In the genomic region with DNA sequence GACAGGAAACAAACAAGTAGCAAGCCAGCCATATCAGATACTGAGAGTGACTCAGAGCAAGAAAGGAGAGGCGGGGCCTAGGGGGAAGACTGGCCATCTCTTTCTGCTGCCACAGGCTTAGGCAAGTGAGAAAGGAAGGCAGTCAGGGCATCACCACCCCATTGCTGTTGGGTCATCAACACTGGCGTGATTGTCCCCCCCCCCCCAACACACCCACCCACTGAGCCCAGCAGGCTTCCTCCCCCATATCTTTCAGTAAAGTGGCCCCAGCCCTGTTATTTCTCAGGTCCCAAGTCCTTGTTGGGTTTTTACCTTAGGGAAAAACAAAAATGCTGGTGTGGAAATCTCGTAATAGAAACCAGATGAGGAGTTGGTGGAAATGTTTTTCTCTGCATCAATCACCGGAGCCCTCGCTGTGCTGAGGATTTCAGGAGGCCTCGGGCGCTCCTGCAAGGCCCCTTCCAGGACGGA, we compare ENCODE assay signal across 9 mouse cellular contexts.
A peak's percentile ranks its signal among the peaks of the same experiment; 100 is the strongest.
DNase-seq lines count a peak whose midpoint lies in the region; ATAC-seq and TF ChIP-seq lines count a peak whose summit lies in the region.
"Had no signal": no experiment of that assay in that cellular context is flagged by ENCODE, and none has a peak within 500 bp of the region (broad histone marks: within the 10 kb centered on the region; RNA-seq: fewer than 3 reads in every experiment).

No protein-coding gene starts in this region.

- H3K27ac ChIP-seq in liver, postnatal 0 days (ENCODE audit: low read depth) = no peak overlapping the region
- H3K27ac ChIP-seq in limb, embryonic 15.5 days = peak overlapping the region; percentile 44; the same call in 1 of the 2 replicates
- no peak overlapping the region for H3K27ac ChIP-seq in layer of hippocampus, adult 2 months
- H3K27ac ChIP-seq: midbrain, embryonic 12.5 days had no signal

- WGBS in liver, postnatal 0 days (ENCODE audit: insufficient replicate concordance) = 69% methylated on average over 8 of the region's 8 CpGs
- 36% methylated on average over 8 of the region's 8 CpGs for WGBS in limb, embryonic 15.5 days

- H3K9ac ChIP-seq in liver, postnatal 0 days (replicated peaks) = no peak overlapping the region
- H3K9ac ChIP-seq in limb, embryonic 15.5 days = no peak overlapping the region
- H3K9ac ChIP-seq: midbrain, embryonic 12.5 days had no signal

- TF ChIP-seq EP300 in liver, postnatal 0 days (IDR thresholded peaks at IDR 0.05; ENCODE audit: low read depth) = no peak

- H3K27me3 ChIP-seq in liver, postnatal 0 days (ENCODE audit: insufficient read depth, low read length) = no peaks in the 10 kb centered on the region
- H3K27me3 ChIP-seq in limb, embryonic 15.5 days = no peaks in the 10 kb centered on the region
- H3K27me3 ChIP-seq: midbrain, embryonic 12.5 days had no signal

- H3K9me3 ChIP-seq in liver, postnatal 0 days (ENCODE audit: low read length) = no peaks in the 10 kb centered on the region
- no peaks in the 10 kb centered on the region for H3K9me3 ChIP-seq in limb, embryonic 15.5 days
- H3K9me3 ChIP-seq: midbrain, embryonic 12.5 days had no signal

- TF ChIP-seq CTCF in liver, postnatal 0 days (IDR thresholded peaks at IDR 0.05; ENCODE audit: low read depth) = no peak
- TF ChIP-seq CTCF in layer of hippocampus, adult 2 months (conservative IDR thresholded peaks at IDR 0.05) = no peak

- no peak overlapping the region for H3K4me2 ChIP-seq in liver, postnatal 0 days (ENCODE audit: low read depth, low read length)
- H3K4me2 ChIP-seq in limb, embryonic 15.5 days = no peak overlapping the region
- H3K4me2 ChIP-seq: midbrain, embryonic 12.5 days had no signal

- no peak overlapping the region for H3K4me3 ChIP-seq in liver, postnatal 0 days (ENCODE audit: low read depth, low read length)
- no peak overlapping the region for H3K4me3 ChIP-seq in limb, embryonic 15.5 days
- H3K4me3 ChIP-seq in layer of hippocampus, adult 2 months = no peak overlapping the region
- H3K4me3 ChIP-seq: midbrain, embryonic 12.5 days had no signal

- no peaks in the 10 kb centered on the region for H3K4me1 ChIP-seq in liver, postnatal 0 days (ENCODE audit: insufficient read depth)
- peaks cover 25% of the 10 kb centered on the region for H3K4me1 ChIP-seq in limb, embryonic 15.5 days

- peak; percentile 19; the same call in 1 of the 2 replicates for ATAC-seq in liver, postnatal 0 days
- ATAC-seq in limb, embryonic 15.5 days (ENCODE audit: insufficient number of reproducible peaks, low FRiP score, low TSS enrichment, low read depth) = no peak

- no peak for DNase-seq in liver, postnatal 0 days
- DNase-seq in liver (no peak), NIH3T3 (ENCODE audit: low read depth) (peak; percentile 80)
- DNase-seq in embryo, embryonic 10.5 days (ENCODE audit: low spot score) = peak; percentile 68
- no peak for DNase-seq in cerebellum, adult 11-12 months
- DNase-seq in layer of hippocampus, adult 2 months (ENCODE audit: low spot score in 2 of 2) = no peak
- DNase-seq: kidney, postnatal 25 days had no signal

- H3K36me3 ChIP-seq in liver, postnatal 0 days (replicated peaks; ENCODE audit: insufficient read depth, low read length) = no peaks in the 10 kb centered on the region
- H3K36me3 ChIP-seq in limb, embryonic 15.5 days = no peaks in the 10 kb centered on the region
- H3K36me3 ChIP-seq: midbrain, embryonic 12.5 days had no signal

Comparison
In these comparisons a context has a peak if more than half of its experiments do, and no peak if none do; other contexts are left out.
1. DNase-seq: peak in NIH3T3 (single experiment) and embryo, embryonic 10.5 days (single experiment); none in liver, postnatal 0 days (single experiment), liver (single experiment), cerebellum, adult 11-12 months (single experiment) and layer of hippocampus, adult 2 months (0 of 2).